Mouse (Mus musculus) layer of hippocampus, adult 9-11 months (tissue): ENCODE measurements around the gene Shf.

Experiments
- DNase-seq: peaks from one replicate; pipeline ENCODE4 v3.0.0; 2022

Shf gene

DNA sequence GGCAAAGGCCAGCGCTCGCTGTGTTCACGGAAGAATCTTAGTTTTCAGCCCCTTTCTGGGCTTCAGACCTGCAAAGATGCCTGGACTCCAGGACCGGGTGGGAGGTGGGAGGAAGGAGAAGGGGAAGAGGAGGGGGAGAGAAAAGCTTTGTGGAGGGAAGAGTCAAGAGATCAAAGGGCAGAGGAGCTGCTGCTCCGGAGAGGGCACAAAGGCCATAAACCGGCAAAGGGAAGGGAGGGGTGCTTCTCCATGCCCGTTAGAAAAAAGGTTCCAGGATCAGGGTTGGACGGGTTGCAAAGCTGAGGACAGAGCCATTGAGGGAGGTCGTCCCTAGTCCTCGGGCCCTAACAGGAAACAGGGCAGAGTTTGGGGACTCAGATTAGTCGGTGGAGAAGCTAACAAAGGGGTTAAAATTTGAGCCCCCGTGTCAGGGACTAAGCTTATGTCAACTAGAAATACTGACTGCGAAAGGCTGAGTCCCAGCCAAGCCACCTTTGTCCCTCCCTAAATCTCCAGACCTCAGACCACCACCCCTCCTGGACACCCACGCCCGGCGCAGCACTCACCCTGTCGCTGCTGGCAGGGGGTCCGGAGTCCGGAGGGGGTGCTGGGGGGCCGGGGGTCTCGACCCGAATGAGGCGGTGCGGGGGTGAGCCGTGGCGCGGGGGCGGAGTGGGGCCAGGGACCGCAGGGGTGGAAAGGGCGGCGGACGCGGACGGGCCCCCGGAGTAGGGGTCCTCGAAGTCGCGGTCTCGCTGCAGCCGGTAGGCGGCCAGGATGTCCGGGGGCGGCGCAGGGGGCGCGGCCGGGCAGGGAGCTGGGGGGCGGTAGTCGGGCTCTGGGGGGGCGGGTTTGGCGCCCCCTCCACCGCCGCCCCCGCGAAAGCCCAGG lies 636 bp downstream of the Shf start:
- DNase-seq = no peak

DNA sequence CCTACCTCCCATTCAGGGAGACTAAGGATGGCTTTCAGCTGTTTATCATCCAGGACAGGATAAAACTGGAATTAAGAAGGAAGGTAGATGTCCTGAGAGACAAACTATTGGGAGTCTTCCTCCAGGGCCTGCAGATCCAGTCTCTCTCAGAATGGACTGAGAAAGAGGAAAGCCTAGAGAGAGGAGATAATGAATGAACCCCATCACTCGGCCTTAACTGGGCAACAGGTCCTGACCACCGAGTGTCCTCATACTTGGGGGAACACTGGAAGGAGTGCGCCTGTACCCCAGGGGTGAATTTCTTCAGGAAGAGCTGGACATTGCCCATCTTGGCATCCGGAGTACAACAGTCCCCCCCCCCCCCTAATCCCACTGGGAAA lies 1.3 kb downstream of the Shf start:
- DNase-seq = no peak

DNA sequence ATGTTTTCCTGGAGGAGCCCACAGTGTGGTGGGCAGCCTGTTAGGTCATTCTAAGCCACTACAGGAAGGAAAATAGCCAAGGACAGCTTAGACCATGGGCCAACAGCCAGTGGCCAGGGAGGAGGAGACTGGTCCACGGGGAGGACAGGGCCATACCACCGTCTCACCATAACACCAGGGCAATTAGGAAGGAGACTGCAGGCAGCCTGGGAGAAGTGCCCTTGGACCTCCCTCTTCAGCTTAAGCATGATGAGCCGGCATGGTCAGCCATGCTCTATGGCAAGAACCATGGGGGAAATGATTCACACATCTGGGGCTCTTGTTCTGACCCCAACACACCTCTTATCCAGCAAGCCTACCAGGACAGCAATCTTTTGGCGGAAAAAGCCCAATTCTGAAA lies 1.8 kb downstream of the Shf start:
- DNase-seq = no peak

DNA sequence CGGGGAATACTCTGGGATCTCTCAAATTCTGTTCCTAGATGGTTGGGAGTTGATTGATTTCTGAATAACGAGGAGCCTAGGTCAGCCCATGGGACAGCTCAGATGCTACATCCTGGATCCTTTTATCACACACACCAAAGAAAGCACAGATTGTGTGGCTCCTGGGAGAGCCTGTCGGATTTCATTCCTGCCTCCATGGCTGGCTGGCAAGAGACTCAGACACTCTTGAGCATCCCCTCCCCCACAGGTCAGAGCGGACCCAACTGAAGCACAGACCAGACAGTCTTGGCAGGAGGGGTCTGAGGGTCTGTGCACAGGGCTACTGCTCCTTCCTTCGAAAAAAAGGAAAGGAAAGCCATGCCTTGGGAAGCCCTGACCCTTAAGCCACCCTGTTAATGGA lies 2.3 kb downstream of the Shf start:
- DNase-seq = no peak

DNA sequence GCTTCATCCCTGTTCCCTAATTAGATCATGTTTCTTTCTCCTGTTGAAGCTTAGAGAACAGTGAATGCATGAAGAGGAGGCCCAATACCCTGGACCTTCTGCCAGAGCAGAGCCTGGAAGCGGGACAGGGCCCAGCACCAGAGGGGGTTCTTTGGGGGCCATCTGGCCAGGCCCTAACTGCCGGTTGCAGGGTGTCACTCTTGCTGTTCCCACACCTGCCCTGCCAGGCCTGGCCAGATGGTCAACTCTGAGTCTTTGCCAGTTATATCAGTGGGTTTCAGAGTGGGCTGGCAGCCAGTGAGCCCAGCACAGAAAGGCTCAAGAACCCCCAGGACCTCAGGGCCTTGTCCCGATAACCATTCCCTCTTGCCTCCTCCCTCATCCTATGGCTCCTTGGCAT lies 2.9 kb downstream of the Shf start:
- DNase-seq = no peak

DNA sequence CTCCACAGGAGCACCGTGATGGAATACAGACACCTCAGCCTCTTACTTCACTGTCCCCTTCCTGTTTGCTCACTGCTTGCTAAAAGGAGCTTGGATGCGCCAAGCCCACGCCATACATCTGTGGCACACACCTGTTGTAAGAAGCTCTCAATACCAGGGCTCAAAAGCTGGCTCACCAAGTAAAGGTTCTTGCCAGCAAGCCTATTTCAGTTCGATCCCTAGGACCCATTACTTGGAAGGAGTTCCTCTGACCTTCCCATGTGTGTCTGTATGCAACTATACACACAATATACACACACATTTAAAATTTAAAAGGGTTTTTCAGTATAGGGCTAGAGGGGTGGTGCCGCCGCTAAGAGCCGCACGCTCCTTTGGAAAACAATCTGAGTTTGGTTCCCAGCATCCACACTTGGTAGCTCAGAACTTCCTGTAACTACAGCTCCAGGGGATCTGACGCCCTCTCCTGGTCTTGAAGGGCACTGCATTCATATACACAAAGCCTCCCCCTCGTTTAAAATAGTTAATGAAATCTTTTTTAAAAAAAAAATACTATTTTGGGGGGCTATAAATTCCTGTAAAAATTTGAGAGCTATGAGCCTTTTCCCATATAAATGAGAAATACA lies 3.6 kb downstream of the Shf start:
- DNase-seq = no peak

DNA sequence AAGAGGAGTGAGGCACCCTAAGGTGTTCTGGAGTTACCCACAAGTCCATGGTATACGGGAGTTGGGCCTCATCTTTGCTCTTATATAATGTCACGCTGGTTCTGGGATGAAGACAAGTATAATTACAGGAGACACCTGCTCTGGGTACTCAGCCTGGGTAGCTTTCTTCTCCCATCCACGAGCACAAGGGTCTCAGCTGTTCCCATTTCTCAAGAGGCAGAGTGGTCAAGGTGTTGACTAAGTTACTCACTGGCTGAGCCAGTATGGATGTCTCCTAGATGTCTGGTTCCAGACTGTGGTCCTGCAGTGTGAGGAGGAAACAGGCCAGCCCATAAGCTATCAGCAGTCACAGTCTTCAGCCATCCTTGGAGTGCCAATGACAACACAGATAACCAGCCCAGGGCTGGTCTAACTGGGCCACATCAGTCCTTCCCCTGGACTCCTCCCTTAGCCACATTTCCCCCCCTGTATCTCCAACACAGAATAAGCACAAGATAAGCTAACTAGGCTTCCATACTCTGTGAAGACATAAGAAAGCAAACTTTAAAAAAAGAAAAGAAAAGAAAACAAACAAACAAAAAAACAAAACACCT lies 4.5 kb downstream of the Shf start:
- DNase-seq = no peak

DNA sequence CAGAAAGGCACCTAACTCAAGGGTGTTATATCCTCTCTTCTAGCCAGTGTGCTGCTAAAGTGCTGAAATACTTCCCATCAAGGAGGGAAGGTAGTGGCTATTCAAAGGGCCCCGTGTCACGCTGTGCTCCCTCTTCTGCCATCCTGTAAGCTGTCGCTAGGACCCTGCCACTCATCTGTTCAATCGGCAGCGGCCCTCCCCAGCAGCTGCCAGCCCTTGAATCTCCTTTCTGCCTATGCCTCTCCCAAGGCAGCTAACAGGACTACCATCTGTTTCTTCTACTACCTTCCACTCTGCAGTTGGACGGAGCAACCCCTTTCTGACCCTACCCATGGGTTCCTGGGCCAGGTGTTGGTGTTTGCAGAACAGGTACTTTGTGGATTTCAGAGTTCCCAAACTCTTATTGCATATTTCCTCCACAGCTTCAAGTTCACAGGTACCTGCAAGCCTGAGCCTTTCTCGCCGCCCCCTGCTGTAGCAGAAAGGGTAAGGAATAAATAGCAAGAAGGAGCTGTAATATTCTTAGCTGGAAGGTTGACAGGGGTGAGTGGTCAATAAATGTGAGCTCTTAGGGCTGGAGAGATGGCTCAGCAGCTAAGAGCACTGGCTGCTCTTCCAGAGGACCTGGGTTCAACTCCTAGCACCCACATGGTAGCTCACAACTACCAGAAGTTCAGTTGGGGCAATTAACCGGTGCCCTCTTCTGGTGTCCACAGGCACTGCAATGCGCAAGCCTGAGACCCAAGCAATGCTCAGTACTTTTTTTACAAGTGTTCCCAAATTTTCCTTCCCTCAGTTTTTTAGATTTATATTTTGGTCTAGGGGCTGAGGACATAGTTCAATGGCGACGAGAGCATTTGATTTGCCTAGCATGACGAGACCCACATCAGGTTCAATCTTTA lies 6.1 kb downstream of the Shf start:
- DNase-seq = no peak

DNA sequence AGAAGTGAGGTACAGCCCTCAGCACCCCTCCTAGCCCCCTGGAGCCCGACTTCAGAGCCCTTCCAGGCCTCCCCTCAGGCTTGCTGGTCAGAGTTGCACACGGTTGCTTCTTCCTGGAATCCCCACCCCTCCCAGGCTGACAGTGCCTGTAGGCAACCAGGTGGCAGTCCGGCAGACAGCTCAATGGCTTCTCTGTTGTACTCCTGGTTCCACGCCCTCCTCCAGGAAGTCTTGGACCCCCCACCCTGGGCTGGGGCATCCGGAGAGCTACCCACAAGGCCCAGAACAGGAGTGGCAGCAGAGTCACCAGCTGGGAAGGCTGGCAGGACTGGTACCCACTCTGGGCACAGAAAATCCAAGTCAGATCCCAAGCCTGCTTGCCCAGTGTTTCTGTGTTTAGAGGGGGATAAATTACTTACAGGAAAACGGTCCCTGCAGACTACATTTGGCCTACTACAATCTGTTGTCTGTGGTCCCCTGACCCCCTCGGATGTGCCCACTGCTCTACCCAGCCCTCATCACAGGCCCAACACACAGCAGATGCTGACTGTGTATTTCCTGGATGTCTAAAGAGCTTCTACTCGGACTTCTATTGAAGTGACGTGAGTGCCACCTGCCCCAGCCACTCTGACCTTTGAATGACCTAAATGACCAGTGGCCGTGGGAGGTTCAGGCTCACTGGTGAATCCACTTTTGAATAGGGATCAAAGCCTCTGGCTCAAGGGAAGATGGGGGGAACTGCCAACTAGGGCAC lies 6.9 kb downstream of the Shf start:
- DNase-seq = no peak

DNA sequence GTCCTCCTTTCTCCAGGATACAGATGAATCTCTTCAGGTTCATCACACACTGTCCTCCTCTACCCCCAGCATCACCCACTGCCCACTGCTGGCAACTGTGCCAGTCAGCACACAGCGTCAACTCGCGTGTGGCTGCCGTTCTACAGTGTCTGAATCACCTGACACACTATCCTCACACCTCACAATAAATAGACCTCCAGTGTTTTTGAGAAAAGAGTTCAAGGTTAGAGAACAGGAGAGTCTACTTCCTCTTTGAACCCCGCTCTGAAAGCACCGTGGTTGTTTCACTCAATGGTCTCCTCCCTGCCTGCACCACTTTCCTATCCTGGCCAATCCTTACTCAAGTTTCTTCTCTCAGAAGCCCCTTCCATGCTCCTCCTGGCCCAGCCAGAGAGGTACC lies 7.8 kb downstream of the Shf start:
- DNase-seq = no peak

DNA sequence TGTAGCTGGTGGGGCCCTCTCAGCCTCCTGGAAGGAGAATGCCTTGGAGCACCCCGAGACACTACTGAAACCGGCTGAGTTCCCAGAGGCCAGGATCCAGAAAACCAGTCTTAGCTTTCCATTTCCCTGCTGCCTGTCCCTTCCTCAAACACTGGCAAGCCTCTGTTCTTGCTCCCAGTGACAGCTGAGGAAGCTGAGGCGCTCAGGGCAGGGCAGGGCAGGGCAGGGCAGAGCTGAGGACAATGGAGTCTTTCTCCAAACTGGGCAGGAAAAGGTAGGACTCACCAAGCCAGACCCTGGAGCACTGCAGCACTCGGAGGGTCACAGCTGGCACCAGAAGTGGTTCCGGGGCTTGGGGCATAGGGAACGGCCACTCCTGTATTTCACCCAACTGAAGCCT lies 8.7 kb downstream of the Shf start:
- no peak for DNase-seq

DNA sequence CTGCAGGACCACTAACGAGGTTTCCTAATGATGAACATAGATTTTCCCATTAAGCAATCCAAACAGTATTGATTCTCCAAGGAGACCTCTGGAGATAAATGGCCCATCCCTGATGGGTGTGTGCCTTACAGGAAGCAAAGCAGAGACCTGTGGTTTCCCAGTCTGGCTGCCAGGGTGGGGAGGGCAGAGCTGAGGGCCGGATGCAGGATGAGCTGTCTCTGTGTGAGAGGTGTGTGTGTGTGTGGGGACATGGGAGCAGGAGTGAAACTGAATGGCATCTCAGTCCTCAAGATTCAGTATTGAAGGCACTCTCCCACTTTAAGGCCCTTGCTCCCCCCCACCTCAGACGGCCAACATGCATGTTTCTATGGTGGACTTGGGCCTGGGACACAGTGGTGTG lies 12.8 kb downstream of the Shf start:
- DNase-seq = no peak

DNA sequence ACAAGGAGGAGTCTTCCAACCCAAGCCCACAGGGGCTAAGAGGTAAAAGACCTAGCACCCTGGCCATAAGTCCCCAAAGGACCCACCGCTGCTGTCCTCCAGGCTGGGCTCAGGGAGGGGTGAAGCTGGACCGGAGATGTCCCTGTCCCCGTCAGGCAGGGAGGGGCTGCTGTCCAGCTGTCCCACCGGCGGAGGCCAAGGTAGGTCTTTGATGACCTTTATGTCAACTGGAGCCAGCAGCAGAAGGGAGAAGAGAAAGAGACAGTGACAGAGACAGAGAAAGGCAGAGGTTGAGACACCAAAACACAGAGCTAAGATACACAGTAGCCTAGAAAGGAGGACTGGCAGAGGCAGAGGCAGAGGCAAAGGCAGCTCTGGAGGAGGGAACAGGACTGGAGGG lies 13.6 kb downstream of the Shf start:
- no peak for DNase-seq

DNA sequence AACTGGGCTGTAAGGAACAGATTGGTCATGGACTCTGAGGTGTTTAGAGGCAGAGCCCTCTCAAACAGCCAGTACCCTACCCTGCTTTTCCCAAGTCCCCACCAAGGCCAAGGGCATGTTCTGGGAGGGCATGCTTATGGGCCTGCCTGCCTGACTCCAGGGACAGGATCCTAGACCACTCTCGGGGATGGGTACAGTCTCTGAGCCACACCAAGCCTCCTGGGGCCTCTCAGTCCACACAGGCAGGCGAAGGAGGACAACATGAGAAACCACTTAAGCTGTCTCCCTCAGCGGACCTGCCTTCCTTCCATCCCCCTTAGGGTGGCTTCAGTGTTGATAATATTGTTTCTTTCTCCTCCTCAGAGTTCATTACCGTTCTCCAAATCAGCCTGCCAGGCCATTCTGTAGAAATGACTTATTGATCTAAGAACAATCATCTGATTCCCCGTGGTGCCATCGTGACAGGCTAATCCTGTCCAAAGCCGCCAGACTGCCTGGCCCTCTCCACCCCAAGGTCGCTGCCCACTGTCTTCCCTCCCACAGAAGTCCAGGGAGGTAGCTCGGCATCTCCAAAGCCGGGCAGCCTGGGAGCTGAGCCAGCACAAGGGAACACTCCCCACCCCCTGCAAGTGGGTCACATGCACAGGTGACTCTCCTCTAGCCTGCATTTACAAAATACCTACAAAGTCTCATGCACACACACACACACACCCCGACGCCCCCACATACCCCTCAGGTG lies 14.6 kb downstream of the Shf start:
- DNase-seq = no peak

DNA sequence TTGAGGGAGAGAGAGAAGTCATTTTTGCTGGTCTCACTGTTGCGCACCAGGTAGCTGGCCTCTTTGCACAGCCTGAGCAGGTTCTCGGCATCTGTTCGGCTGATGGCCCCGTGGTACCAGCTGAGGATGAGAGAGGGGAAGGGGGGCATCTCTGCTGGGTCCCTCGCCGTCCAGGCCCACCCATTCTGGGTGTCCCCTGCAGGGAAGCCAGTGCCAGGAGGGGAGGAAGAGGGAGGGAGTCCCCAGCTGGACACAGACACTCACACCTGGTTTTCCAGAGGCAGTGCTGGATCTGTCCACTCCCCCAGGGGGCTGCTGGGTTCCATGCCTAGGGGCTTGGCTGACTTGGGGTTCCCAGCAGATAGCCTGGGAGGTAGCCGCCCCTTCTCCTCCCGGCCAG lies 15.2 kb downstream of the Shf start:
- DNase-seq = no peak

DNA sequence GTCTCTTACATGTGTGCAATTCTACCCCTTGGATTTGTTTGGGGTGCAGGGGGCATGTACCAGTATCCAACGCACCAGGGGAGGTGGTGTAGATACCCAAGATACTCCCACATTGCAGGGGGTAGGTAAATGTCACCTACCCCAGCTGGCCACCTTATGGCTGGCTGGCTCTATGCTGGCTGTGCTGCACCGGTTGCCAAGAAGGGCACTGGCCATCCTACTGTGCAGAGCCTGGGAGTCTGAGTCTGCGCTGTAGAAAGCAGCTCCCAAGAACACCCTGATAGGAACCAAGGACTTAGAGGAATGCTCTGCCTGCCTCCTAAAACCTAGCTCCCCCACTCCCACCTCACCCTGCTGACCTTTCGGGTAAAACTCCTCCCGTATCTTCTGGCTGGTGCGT lies 16.0 kb downstream of the Shf start:
- no peak for DNase-seq

DNA sequence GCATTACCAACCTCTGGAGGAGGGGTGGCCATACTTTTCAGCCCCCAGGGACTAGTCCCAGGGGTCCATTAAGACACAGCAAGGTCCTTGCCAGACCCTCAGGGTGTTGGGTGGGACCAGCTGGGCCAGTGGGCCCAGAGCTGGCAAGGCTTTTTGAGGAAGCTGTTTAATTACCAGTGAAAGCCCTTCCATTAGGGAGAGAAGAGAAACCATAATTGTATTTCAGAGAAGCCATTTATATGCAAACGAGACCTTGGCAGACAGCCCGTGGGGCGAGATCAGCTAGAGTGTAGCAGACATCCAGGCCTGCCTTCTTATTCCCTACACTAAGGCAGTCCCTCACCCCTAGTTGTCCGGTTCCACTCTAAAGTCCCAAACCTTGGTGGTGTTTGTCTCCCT lies 17.0 kb downstream of the Shf start:
- peak; percentile 62 for DNase-seq

DNA sequence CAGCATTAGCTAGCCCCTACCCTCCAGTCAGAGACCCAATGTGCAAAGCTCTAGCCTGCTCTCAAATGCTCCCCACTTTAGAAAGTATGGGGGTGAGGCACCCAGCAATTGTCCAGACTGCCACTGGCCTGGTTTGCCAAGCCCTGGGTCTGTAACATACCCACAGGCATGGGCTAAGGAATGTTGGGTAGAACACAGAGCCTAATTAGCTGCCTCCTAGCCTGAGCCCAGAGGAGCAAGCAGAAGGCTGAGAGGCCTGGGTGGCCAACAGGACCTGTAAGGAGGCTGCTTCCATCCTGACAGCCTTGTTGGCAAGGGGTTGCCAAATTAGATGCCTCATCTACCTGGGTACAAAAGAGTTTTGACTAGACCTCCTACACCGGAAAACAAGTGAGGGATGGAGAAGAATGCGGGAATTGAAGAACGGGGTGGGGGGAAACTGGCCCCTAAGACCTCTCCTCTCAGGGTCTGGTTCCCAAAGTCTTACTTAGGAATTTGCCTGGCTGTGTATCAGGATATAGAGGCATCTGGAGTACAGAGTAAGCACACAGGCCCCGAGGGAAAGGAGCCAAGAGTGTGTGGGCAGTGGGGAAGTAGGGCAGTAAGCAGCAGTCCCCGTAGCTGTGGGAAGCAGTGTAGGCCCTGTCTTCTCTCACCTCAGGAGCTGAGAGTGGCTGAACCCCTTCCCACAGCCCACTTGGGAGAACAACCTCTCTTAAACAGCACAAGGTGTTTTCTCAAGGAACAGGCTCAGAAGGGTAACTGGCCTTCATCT lies 17.6 kb downstream of the Shf start:
- DNase-seq = peak; percentile 74

DNA sequence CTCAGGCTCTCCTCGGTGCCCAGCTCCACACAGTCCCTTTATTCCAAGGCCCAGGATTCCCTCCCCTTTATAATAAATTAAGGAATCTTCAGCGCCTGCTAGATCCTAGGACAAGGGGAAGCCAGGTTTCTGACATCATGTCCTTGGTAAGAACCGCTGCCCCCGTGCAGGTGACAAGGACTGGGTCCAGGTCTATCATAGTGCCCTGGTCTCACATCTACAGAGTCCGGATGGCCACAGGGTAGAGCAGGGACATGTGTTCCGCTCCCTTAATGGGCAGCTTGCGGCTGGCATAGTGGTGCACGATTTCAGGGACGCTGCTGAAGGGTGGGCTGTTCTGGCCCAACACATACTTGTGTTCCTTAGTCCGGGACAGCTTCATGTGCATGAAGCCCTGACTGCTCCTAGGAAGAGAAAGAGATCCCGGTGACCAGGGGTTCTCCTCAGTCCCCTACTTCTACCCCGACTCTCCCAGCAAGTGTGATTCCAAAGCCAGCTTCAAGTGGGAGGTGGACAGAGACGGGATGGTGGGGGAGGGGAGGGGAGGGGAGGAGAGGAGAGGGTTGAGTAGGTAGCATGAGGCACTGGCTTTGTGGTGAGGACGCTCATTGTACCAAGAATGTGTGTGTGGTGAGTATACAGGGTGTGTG lies 19.7 kb downstream of the Shf start:
- DNase-seq = no peak

DNA sequence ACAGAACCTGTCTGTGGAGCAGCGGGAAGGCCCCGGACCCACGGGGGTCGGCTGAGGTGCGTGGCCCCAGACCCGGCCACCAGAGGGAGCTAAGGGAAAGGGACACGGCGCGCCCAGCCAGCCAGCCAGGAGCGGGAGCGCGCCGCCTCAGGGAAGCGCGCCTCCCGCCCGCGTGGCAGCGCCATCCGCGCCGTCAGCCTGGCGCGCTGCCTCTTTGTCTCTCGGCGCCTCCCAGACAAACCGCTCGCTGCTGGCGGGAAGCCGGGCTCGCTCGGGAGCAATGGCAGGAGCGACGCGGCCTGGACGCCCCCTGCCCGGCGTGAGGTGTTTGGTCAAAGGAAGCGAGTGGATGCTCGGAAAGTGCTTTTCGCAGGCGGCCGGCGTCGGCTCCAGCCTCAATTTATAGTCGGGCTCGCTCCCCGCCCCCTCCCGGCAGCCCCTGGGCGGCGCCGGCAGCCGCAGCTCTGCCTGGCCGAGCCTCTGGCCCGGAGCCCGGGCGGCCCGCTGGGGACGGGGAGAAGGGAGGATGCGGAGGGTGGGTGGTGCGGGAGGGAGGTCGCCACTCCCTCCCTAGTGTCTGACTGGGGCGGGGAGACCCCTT lies 20.3 kb downstream of the Shf start:
- DNase-seq = peak; percentile 91
